Mouse (Mus musculus): ENCODE results near the gene Tex44. TPM values are rescaled to one million over a fixed set of nuclear protein-coding genes. Genes with fewer than 3 reads are reported as not detected.
"Not testable (repeated sequence)": the region's sequence is repeated elsewhere in the genome, so short reads cannot be mapped to it uniquely, and the experiment has no call there.

The Tex44 gene
- total RNA-seq, 2 experiments from 2014 or later: not detected

DNA sequence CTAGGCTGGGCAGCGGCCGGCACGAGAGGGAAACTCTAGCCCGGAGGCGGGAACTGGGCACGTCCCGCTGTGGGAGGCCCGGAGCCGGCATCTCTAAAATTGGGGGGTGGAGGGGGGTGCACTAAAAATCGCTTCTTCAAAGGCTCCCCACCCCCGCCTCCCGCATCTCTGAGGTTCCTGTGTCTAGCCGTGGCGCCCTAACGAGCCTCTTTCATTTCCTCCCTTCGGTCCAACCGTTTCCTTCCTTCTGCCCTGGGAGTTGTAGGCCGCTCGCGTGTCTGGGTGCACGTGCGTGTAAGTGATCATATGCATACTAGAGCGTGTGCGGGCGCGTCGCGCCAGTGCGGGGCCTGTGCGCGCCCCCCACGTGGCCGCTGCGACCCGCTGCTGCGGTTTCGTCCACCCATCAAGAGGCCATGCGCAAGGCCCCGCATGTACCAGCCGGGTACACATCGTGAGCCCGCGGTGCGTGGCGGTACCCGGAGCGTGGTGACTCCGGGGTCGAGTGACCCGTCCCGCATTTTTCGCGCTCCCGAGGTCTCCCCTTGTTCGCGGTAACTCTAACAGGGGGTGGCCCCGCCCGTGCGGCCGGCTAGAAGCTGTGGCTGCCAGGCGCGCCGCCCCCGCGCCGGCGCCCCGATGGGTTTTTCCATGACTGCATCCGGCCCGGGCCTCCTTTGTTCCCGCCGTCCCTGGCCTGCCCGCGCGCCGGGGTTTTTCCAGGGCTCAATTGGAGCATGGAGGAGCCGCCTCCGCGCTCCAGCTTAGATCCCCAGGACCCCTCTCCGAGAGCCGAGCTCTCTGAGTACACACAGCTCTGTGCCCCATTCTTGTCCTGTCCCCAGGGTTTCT is 16.1 kb downstream of the Tex44 start:
- intact Hi-C loops (cut with DNase I): no loop called here
- peak; percentile 85 to 87 for DNase-seq

DNA sequence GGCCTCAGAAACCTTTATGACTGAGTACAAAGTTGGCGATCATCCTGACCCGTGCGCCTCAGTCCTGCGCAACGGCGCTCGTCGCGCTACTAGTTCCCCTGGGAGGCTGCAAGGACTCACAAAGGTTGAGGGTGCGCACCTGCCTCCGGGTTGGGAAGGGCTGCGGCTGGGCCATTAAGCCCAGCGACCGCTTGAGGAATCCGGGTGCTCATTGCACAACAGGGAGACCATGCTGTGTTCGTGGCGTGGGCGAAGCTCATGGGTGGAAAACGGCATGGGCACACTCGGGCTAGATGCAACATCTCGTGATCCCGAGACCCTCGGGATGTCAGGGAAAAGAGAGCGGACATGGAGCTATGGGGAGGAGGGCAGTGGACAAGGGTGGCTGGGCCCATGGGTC is 16.7 kb downstream of the Tex44 start:
- intact Hi-C loops (cut with DNase I): no loop called here
- DNase-seq: no peak

DNA sequence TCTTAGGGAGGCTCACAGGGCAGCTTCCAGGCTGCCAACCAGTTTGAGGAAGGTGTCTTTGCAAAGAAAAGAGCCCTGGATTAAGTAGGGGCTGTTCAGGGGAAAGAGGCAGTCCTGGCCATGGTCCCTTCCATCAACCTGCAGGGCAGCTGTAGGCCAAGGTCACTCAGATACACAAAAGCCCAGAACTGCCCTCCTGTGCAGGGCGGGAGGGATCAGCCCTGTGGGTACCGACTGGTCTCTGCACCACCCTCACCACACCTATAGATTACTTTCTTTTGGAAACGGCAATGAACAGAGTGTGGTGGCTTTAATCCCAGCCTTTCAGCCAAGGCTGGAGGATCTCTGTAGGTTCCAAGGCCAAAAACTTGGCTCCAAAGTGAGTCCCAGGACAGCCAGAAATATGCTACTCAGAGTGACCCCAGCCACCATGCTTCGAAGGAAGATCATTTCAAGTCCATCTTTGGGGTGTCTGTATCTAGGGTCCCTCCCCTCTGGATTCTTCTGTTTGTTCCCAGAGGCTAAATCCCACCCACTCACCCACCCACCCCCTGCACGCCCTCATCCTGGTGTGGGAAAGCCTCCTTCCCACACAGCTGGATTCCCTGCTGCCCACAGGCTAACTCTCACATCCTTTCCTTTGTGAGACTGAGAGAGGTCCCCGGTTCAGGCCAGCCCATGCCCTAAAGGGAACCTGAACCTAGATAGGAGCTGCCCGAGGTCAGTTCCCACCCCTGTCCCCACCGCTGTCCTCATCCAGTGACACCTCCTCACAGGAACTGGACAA is 17.4 kb downstream of the Tex44 start:
- DNase-seq: no peak
- intact Hi-C loops (cut with DNase I): loop anchor here (2.0 kb wide), 1 partner anchor 21 kb away; no protein-coding TSS in a partner anchor

DNA sequence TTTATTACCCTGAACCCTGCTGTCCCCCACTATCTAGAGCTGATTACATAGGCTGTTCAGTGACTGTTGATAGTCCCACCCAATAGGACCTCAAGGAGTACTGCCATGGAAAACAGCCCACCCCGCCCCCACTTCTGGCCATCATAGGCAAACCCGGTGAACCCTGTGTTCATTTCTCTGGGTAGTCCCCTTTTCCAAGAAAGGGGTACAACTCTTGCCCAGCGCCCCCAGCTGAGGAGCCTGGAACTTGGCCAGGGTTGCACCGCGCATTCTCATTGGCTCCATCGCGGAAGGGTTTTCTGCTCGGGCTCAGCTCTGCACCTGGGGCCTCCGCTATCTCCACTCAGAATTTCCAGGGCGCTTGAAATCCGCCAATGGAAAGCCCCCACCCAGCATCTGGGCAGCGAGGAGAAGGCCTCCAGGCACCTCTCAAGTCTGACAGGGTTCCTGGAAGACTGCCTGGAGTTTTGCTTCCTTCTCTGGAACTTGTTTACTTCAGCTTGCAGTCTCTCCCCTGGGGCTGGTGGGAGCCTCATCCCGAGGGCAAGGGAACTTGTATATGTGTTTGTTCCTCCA is 21.6 kb downstream of the Tex44 start:
- intact Hi-C loops (cut with DNase I): no loop called here
- peak in 1 of 2 experiments; percentile 51 for DNase-seq

DNA sequence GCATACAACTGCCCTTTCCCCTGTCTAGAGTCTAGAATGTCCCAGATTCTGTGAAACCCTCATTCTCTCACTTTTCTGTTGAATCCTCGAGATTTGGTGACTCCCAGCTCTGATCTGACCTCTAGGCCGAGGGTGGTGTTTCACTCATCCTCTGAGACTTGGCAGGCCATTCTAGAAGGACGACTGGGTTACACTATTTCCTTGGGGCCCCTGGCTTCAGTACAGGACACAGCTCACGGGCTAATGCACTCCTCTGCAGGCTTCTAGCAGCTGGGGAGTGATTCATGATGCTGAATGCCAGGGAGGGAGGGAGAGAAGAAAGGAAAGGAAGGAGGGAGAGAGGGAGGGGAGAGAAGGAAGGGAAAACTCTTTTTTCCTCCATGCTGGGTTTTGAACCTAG is 22.1 kb downstream of the Tex44 start:
- intact Hi-C loops (cut with DNase I): no loop called here
- DNase-seq: peak in 1 of 2 experiments; percentile 46

DNA sequence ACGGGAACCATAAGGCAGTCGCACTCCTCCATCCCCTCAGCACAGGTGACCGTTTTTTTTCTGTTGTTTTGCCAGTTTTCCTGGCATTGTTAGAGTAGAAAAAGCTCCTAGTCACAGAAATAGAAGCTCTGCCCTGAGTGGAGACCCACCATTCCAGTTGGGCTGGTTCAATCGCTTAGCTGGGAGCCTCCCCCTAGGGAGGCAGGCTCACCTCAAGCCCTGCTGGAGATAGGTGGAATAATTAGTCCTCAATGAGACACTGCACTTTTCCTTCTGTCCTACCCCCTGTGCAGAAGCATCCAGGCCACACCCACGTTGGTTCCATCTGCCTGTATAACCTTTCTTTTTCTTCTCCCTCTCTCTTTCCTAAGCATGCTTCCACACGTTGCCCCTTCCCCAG is 23.8 kb downstream of the Tex44 start:
- intact Hi-C loops (cut with DNase I): no loop called here
- no peak for DNase-seq

DNA sequence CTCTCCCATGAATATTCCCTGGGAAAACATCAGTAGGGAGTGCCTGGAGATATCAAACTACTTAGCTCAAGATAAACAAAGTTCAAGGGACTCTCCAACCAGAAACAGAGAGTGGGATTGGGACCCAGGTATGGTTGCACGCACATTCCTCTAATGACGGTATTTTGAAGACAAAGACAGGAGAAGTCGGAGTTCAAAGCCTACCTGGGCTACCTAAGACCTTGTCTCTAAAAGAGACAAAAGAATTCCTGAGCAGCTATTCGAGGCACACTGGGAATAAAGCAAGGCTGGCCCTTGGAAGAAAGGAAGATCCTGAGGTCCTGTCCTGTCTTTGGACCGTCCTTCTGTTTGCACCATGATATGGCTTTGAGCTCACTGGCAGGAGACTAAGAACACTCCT is 26.6 kb downstream of the Tex44 start:
- intact Hi-C loops (cut with DNase I): no loop called here
- DNase-seq: no peak

DNA sequence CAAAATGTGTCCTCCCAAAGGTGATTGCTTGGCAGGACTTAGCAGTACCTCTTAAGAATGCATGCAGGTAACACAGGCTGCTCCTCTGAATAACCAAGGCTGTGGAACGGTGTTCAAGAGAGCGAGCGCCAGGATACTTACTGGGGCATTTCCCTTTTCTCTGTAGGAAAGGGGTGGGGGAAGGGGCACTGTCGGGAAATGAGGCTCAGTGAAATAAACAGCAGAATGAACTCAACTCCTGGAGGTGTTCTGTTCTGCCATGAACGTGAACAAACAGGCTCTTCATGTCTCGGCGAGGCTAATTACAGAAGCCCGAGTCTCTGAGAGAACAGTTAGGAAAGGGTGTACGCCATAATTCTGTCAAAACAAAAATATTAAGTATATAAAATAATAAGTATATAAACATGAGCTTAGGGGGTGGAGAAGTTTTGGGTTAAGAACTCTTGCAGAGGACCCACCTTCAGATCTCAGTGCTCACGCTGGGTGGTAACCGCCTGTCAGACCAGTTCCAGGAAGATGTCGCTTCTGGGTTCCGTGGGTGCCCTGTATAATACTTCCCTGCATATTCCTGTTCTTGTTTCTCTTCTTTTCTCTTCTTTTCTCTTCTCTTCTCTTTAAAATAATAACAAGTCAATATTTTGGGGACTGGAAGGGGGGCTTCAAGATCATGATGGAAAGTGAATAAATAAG is 30.9 kb downstream of the Tex44 start:
- DNase-seq: no peak
- intact Hi-C loops (cut with DNase I): no loop called here

DNA sequence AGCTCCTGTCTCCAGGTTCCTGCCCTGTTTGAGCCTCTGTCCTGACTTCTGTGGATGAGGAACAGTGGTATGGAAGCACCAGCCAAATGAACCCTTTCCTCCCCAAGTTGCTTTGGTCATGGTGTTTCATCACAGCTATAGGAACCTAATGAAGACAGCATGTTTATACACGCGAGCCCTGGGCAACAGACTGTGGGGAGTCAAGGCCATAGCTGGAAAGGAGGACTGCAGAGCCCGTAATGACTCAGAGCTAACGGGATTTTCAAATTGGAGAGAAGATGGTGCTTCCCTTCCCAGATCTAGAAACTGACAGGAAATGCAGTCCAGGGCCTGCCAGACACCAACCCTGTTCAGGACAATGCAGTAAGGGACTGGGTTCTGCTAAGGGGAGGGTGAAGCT is 33.2 kb downstream of the Tex44 start:
- DNase-seq: no peak
- intact Hi-C loops (cut with DNase I): no loop called here

DNA sequence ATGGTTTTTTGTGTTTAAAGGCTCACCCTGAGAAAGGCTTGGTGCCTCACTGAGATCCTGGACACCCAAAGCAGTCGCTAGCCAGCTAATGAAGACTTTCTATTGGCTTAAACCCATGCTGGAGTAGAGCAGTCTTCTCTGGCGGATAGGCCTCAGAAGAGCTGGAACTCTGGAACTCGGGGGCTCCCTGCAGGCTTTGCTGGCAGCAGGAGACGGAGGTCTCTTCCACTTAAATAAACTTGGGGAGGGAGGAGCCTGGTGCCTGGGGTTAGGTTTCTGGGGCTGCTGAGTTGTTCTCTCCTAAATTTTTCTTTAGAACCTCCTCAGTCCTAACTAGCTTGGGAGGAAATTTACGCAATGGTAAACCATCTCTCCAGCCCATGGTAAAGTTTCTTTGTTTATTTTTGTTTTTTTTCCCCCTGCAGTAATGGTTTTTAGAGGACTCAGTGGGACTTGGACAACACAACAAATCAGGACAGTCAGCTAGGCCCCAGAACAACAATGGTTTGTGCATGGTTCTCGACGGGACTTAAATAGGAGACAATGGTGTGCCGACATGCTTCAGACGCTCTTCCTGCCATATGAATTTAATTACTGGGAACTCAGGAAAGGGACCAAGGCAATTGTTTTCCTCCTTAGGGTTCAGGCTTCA is 38.2 kb downstream of the Tex44 start:
- intact Hi-C loops (cut with DNase I): loop anchor here (2.0 kb wide), 1 partner anchor 20 kb away; no protein-coding TSS in a partner anchor
- DNase-seq: no peak

DNA sequence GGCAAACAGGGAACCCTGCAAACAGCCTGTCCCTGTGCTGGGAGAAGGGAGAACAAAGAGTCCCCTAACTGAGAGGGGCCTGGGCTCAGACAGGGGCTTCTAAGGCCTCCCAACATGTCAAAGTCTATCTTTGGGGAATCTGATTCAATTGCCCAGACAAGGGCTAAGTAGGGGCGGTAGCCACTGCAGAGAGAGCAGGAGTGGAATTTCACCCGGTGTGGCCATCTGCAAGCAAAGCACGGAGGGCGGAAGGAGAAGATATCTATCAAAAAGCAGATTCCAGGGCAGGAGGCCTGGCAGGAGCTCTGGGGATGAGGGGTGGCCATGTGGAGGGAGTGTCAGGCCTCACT is 38.7 kb downstream of the Tex44 start:
- intact Hi-C loops (cut with DNase I): loop anchor here (2.0 kb wide), 1 partner anchor 20 kb away; no protein-coding TSS in a partner anchor

DNA sequence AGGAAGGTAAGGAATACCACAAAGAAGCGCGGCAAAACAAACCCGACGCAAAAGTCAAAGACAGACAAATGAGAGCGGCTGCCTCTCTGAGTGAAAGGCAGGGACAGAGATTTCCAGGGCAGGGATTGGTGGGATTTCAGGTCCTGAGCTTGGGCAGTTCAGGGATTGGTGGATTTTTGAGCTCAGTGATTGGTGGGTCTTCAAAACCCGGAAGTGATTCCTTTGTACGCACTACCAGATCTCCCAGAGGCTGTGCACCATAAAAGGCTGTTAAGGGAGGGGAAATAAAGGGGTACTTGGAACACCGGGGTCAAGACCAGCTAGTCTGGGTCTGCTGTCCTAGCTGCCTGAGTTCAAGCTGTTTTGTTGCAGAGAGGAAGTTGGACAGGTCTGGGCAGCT is 41.3 kb downstream of the Tex44 start:
- intact Hi-C loops (cut with DNase I): no loop called here
- no peak for DNase-seq

More for the DNA sequence above, 38.7 kb downstream of the Tex44 start:
- DNase-seq: no peak

DNA sequence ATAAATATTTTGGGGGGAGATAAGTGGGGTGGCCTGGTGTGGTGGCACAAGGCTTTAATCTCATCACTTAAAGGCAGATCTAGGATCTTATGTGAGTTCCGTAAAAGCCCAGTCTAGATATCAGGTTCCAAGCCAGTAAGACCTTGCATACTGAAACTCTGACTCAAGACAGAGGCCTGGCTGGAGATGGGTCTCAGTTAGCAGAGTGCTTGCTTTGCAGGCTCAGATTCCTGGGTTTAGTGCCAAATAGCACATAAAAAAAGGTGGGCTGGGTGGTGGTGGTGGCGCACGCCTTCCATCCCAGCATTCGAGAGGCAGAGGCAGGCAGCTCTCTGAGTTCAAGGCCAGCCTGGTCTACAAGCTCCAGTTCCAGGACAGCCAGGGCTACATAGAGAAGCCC is 43.7 kb downstream of the Tex44 start:
- intact Hi-C loops (cut with DNase I): no loop called here
- DNase-seq: no peak

DNA sequence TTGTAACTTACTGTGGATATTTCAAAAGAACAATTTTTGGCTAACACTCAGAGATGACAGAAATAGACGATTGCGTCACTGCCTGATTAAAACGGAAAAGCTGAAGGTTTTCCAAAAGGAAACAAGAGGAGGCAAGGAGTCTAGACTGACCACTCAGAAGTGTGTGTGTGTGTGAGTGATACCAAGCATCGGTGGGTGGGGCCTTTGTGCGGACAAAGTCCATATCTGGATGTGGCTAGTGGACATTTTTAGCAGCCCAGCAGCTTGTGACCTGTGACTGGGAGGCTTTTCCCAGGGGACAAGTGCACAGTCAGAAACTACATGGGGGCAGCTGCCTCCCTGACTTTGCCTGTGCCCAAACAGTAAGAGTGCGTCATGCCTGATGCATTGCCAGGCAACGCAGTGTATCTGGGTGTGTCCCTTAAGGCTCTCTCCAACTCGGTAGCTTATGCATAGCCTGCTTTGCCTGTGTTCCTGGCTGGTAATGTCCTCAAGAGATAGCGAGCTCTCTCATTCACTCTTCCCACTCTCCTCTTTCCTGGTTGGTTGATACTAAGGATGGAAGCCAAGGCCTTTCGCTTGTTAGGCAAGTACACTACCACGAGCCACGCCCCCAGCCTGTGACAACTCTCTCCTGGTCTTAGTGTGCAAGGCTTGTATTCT is 44.5 kb downstream of the Tex44 start:
- intact Hi-C loops (cut with DNase I): no loop called here
- peak; percentile 77 to 78 for DNase-seq

DNA sequence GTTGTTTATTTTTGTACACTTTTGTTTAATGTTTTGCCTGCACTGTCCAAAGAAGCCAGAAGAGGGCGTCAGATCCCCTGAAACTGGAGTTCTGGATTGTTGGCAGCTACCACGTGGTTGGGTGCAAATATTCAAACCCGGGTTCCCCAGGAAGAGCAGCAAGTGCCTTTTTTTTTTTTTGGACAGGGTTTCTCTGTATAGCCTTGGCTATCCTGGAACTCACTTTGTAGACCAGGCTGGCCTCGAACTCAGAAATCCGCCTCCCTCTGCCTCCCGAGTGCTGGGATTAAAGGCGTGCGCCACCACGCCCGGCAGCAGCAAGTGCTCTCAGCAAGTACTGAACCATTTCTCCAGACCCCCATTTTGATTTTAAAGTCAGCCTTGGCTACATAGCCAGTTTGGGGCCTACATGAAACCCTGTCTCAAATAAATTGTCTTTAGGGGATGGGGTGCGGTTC is 45.4 kb downstream of the Tex44 start:
- intact Hi-C loops (cut with DNase I): not testable (repeated sequence)
- DNase-seq: peak in 1 of 2 experiments; percentile 23

DNA sequence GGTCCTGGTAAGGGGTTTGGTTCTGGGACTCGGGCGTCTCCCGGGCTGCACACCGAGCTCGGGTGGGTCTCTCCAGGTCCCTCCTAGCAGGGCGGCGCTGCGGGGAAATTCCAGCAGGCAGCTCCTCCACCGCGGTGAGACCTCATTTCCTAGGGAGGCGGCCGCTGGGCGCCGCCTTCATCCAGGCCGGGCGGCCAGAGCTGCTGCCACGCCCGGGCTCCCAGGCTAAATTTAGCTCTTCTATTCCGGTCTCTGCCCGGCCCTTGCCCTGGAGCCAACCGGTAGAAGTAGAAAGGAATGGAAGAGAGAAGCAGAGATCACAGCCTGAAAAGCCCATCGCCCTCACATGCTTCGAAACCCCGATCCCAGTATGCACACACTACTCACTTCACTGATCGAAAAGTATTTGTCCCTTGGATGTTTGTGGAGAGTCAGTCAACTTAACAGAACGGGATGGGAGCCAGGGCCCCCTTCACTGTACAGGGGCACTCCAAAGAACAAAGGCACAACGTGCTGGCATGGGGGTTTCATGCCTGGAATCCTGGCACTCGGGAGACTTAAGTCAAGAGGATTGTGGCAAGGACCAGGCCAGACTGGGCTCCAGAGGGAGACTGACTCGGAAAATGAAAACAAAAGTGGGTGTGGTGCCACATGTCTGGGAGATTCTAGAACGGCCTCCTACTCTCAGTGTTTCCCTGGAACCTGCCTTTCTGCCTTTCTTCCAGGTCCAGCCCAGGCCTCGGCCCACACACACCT is 46.2 kb downstream of the Tex44 start:
- intact Hi-C loops (cut with DNase I): loop anchor here (2.0 kb wide), 2 partner anchors 14 to 28 kb away; no protein-coding TSS in a partner anchor
- DNase-seq: peak; percentile 72 to 80

DNA sequence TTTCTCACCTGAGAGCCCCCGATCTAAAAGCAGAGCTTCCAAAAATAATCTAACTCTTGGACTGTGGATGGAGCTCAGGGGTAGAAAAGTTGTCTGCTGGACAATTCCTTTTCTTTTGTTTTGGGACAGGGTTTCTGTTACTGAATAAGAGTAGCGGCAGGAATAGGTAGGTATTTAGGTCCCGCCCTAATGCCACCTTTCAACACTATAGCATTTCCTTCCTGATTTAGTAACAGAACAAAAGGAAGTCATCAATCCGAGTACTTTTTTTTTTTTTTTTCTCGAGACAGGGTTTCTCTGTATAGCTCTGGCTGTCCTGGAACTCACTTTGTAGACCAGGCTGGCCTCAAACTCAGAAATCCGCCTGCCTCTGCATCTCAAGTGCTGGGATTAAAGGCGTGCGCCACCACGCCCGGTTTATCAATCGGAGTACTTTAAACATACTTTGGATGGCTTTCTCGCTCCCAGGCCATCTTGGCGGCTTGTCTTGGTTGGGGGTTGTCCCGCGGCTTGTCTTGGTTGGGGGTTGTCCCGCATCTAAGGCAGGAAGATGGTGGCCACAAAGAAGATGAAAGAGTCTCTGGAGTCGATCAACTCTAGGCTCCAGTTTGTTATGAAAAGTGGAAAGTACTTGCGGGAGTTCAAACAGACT is 47.1 kb downstream of the Tex44 start:
- DNase-seq: no peak
- intact Hi-C loops (cut with DNase I): loop anchor here (2.0 kb wide), 2 partner anchors 14 to 28 kb away; no protein-coding TSS in a partner anchor
